Mouse (Mus musculus) forebrain, embryonic 14.5 days (tissue): Measurements from ENCODE around the gene Ugt1a5. TPM values are rescaled to one million over a fixed set of nuclear protein-coding genes. Genes with fewer than 3 reads are reported as not detected.

ENCODE experiments used
- ATAC-seq: fragments of 200-750 bp; cut with Nextera tagmentation; 2 replicates; pipeline ENCODE4 v1.8.0; 2017; ENCODE audit warnings: mild to moderate bottlenecking, moderate library complexity
- DNase-seq: peaks from one replicate; pipeline ENCODE4 v3.0.0-alpha.2; 2015; ENCODE audit warnings: low spot score
- H3K27ac ChIP-seq: fragments of 300-500 bp; sonication (generic); 2 replicates; pipeline ENCODE4 v1.5.1; 2014; ENCODE audit warnings: low read depth, mild to moderate bottlenecking, control low read depth, low read length, moderate library complexity
- H3K27me3 ChIP-seq: fragments of 300-500 bp; sonication (generic); replicated peaks from 2 replicates; pipeline ENCODE4 v1.6.1; 2014; ENCODE audit warnings: low read length, control low read depth, mixed read lengths; ENCODE audit not compliant: control insufficient read depth, insufficient read depth
- H3K36me3 ChIP-seq: fragments of 300-500 bp; sonication (generic); 2 replicates; pipeline ENCODE4 v1.6.1; 2014; ENCODE audit warnings: low read length, control low read depth; ENCODE audit not compliant: control insufficient read depth, insufficient read depth
- H3K4me1 ChIP-seq: fragments of 300-500 bp; sonication (generic); 2 replicates; pipeline ENCODE4 v1.6.1; 2014; ENCODE audit warnings: antibody characterized with exemption, low read length, control low read depth; ENCODE audit not compliant: control insufficient read depth, insufficient read depth
- H3K4me2 ChIP-seq: fragments of 300-500 bp; sonication (generic); 2 replicates; pipeline ENCODE4 v1.6.1; 2014; ENCODE audit warnings: mild to moderate bottlenecking, control low read depth, low read length
- H3K4me3 ChIP-seq: fragments of 300-500 bp; sonication (generic); 2 replicates; pipeline ENCODE4 v1.5.1; 2014; ENCODE audit warnings: low read depth, low read length, control low read depth
- H3K9ac ChIP-seq: fragments of 300-500 bp; sonication (generic); 2 replicates; pipeline ENCODE4 v1.6.1; 2014; ENCODE audit warnings: mild to moderate bottlenecking, low read length, control low read depth, moderate library complexity
- H3K9me3 ChIP-seq: fragments of 300-500 bp; sonication (generic); replicated peaks from 2 replicates; pipeline ENCODE4 v1.6.1; 2016; ENCODE audit warnings: low read length, control low read depth, mixed read lengths; ENCODE audit not compliant: control insufficient read depth
- WGBS: fragments of 180-500 bp; shearing (Covaris S2); extraction: QIAGEN DNeasy Blood & Tissue Kit; methylation state at CpG from one replicate; pipeline ENCODE4 v1.1.7; 2014; 5-methylcytosine and 5-hydroxymethylcytosine counted together
- polyA plus RNA-seq: library from polyadenylated mRNA; unstranded; fragments of >200 nt; fragmentation: Nextera tagmentation; extraction: Ambion mirVana; gene quantifications from 2 replicates; pipeline ENCODE4 v1.2.1, GENCODE M21; 2014

Gene Ugt1a5
- polyA plus RNA-seq, 1 experiment from 2014 or later, result not detected

DNA sequence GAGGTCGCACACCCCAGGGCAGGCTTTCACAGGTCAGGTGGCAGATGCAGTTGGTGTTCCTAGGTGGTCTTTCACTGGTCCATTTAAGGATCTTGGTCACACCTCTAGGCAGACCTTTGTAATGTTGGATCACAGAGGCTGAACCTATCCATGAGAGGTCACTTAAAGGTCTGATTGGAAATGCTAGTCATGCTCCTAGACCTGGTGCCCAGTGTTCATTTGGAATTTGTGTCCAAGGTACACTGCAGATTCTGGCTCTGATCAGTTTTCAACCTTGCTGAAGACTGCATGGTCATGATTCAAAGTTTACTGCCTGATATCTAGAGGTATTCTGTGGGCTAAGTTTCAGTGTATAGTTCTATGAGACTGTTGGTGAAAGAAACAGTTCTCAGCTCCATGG, 13.8 kb downstream of the Ugt1a5 start:
- H3K4me2 ChIP-seq, result no peak overlapping the region
- 95% methylated on average over 1 of the region's 1 CpGs for WGBS
- H3K9ac ChIP-seq, result no peak overlapping the region
- no peaks in the 10 kb centered on the region for H3K27me3 ChIP-seq
- H3K9me3 ChIP-seq, result peaks cover 6% of the 10 kb centered on the region; the same call in 1 of the 2 replicates
- DNase-seq, result no peak
- H3K36me3 ChIP-seq, result no peaks in the 10 kb centered on the region
- no peak overlapping the region for H3K27ac ChIP-seq
- no peak for ATAC-seq
- no peak overlapping the region for H3K4me3 ChIP-seq
- no peaks in the 10 kb centered on the region for H3K4me1 ChIP-seq

DNA sequence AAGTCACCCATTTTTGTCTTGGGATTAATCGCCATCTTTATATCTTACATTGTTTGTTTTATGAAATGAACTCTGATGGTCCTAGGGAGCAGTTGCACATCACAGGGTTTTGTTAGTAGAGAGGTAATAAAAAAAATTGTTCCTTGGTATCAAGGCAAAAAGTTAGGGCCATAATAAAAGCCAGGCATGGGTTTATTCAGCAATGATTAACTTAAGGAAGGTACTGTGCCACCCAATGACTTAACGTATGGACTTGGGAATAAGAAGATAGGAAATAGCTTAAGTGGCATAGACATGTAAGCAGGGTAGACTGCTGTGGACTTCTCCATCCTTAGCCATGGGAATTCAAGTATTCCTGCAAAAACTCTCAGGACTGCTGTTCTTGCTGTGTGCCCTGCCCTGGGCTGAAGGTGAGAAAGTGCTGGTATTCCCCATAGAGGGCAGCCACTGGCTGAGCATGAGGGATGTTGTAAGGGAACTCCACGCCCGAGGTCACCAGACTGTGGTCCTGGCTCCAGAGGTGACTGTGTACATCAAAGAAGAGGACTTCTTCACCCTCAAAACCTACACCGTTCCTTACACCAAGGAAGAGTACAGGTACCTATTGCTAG, 20.6 kb downstream of the Ugt1a5 start:
- no peaks in the 10 kb centered on the region for H3K36me3 ChIP-seq
- ATAC-seq (no peak), DNase-seq (no peak)
- no peak overlapping the region for H3K4me3 ChIP-seq
- no peaks in the 10 kb centered on the region for H3K27me3 ChIP-seq
- H3K9me3 ChIP-seq, result no peaks in the 10 kb centered on the region
- no peaks in the 10 kb centered on the region for H3K4me1 ChIP-seq
- H3K4me2 ChIP-seq, result no peak overlapping the region
- no peak overlapping the region for H3K9ac ChIP-seq
- H3K27ac ChIP-seq, result no peak overlapping the region
- WGBS, result 90% methylated on average over 5 of the region's 5 CpGs

DNA sequence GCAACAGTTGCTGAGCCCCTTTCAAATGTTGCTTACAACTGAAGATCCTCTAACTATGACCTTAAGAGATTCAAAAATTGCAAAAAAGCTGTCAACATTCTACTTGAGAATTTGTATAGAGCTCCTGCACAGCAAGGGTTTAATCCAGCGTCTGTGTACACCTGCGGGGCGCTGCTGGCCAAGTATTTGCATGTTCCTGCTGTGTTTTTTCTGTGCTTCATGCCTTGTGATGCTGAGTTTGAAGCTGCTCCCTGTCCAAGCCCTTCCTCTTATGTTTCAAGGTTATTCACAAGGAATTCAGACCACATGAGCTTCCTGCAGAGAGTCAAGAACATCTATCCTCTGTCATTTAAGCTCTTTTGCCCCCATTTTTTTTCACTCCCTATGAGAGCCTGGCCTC, 26.3 kb downstream of the Ugt1a5 start:
- ATAC-seq (no peak), DNase-seq (no peak)
- H3K4me2 ChIP-seq, result no peak overlapping the region
- no peak overlapping the region for H3K27ac ChIP-seq
- 58% methylated on average over 3 of the region's 3 CpGs for WGBS
- no peaks in the 10 kb centered on the region for H3K9me3 ChIP-seq
- H3K4me3 ChIP-seq, result no peak overlapping the region
- H3K4me1 ChIP-seq, result no peaks in the 10 kb centered on the region
- H3K9ac ChIP-seq, result no peak overlapping the region
- H3K27me3 ChIP-seq, result no peaks in the 10 kb centered on the region
- no peaks in the 10 kb centered on the region for H3K36me3 ChIP-seq

DNA sequence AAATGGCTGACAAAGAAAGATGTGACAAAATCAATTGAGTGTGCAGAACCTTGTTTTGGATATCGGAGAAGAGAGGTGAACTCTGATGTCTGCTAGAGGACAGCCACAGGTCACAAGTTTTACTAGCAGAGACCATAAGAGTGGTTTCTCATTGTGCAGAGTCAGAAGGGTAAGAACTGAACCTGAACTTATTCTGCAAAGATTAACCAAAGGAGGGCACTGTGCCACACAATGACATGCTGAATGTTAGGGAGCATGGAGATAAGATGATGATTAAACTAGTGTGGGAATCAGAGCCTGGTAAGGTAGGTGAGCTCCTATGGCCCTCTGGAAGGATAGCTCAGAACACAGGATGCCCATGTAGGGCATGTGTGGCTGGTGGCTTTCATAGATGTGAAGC, 29.9 kb downstream of the Ugt1a5 start:
- Histone ChIP-seq H3K9ac (no peak overlapping the region), H3K9me3 (no peaks in the 10 kb centered on the region), H3K27ac (no peak overlapping the region), H3K4me3 (no peak overlapping the region), H3K27me3 (no peaks in the 10 kb centered on the region), H3K4me2 (no peak overlapping the region), H3K4me1 (no peaks in the 10 kb centered on the region), H3K36me3 (no peaks in the 10 kb centered on the region)
- ATAC-seq, result no peak
- no peak for DNase-seq
- WGBS, result 83% methylated on average over 1 of the region's 1 CpGs

DNA sequence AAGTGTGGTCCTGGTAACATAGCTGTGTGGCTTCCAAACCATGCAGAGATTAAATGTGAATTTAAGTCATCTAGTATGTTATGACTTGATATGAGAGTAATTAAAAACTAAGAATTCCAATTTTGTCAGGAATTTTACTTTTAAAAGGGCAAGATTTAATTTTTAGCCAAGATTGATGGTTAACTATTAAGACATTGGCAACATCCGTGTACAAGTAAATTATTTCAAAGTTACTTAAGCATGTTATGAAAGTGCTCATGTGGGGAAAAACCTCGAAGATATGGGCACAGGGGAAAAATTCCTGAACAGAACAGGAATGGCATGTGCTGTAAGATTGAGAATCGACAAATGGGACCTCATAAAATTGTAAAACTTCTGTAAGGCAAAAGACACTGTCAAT, 31.6 kb downstream of the Ugt1a5 start:
- no peaks in the 10 kb centered on the region for H3K27me3 ChIP-seq
- DNase-seq (no peak), ATAC-seq (no peak)
- no peak overlapping the region for H3K4me3 ChIP-seq
- no peak overlapping the region for H3K9ac ChIP-seq
- no peak overlapping the region for H3K27ac ChIP-seq
- no peaks in the 10 kb centered on the region for H3K36me3 ChIP-seq
- H3K4me2 ChIP-seq, result no peak overlapping the region
- no peaks in the 10 kb centered on the region for H3K9me3 ChIP-seq
- H3K4me1 ChIP-seq, result no peaks in the 10 kb centered on the region
- 80% methylated on average over 3 of the region's 3 CpGs for WGBS

DNA sequence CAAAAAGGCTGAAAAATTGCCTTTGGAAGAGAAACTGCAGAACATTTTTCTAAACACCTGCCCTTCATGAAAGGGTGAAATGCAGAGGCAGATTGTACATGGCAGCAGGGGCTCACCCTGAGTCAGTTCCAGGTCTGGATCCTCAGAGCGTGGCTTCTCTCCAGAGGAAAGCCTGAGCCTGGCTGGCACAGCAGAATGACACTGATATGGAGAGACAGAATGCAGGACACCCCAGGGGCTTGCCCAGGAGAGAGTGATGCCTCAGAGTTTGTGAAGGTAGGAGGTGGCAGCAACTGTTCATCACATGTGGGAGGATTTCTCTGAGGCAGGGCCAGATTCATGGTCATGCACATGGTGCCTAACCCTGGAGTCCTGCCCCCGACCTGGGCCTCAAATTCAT, 34.2 kb downstream of the Ugt1a5 start:
- H3K4me2 ChIP-seq, result no peak overlapping the region
- no peak for ATAC-seq
- WGBS, result 86% methylated on average over 2 of the region's 2 CpGs

DNA sequence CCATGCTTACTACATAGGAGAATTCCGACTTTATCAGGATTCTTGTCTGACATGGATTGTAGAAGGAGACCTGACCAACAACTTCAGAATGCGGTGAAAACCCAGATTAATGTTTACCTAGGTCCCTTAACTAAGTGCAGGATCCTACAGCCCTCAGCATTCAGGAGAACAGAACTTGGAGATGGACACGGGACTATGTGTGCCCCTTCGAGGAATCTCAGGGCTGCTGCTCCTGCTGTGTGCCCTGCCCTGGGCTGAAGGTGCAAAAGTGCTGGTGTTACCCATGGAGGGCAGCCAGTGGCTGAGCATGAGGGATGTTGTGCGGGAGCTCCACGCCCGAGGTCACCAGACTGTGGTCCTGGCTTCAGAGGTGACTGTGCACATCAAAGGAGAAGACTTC, 34.6 kb downstream of the Ugt1a5 start, which contains the start of gene Ugt1a2:
Gene Ugt1a2 (plus strand): TSS at position 146 of the 400 bp plus-strand sequence.
- Histone ChIP-seq H3K36me3 (no peaks in the 10 kb centered on the region), H3K4me3 (no peak within 1 kb of the TSS), H3K9ac (no peak within 1 kb of the TSS), H3K27me3 (no peaks in the 10 kb centered on the region), H3K4me1 (no peaks in the 10 kb centered on the region), H3K4me2 (no peak within 1 kb of the TSS), H3K27ac (no peak within 1 kb of the TSS), H3K9me3 (peaks cover 7% of the 10 kb centered on the region; the same call in 1 of the 2 replicates)
- 85% methylated on average over 7 of the region's 7 CpGs for WGBS
- DNase-seq (no peak), ATAC-seq (no peak)

More for the DNA sequence above, 34.2 kb downstream of the Ugt1a5 start:
- no peak overlapping the region for H3K27ac ChIP-seq
- H3K9ac ChIP-seq, result no peak overlapping the region
- no peaks in the 10 kb centered on the region for H3K36me3 ChIP-seq
- no peaks in the 10 kb centered on the region for H3K27me3 ChIP-seq
- H3K4me3 ChIP-seq, result no peak overlapping the region
- no peak for DNase-seq
- no peaks in the 10 kb centered on the region for H3K4me1 ChIP-seq
- H3K9me3 ChIP-seq, result peaks cover 7% of the 10 kb centered on the region; the same call in 1 of the 2 replicates

DNA sequence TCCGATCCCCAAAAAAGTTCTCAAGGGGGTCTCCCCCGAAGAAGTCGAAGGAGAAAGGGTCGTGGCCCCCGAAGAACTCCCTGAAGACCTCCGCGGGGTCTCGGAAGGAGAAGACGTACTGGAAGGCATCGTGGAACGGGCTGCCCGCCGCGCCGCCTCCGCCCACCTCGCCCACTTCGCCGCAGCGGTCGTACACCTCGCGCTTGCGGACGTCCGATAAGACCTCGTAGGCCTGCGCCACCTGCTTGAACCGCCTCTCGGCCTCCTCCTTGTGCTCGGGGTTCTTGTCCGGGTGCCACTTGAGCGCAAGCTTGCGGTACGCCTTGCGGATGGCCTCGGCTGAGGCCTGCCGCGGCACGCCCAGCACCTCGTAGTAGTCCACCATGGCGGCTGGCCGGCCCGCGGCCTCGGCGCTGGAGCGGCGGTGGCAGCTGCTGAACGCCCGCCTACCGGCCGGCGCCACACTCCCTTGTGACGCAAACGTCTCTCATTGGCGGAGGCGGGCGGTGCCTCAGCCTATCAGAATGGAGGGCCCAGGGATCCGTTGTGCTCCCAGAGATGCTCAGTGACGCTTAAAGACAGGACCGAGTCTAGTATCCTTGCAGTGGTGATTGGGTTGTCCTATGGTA, 39.6 kb downstream of the Ugt1a5 start, which contains the start of gene Dnajb3:
Gene Dnajb3 (minus strand): TSS at position 489 of the 629 bp plus-strand sequence.
- ATAC-seq (peak; percentile 100), DNase-seq (peak; percentile 95)
- Histone ChIP-seq H3K4me3 (peak within 1 kb of the TSS; percentile 35), H3K4me1 (no peaks in the 10 kb centered on the region), H3K27me3 (no peaks in the 10 kb centered on the region), H3K9ac (peak within 1 kb of the TSS; percentile 70), H3K4me2 (peak within 1 kb of the TSS; percentile 59), H3K27ac (peak within 1 kb of the TSS; percentile 10; the same call in 1 of the 2 replicates), H3K36me3 (no peaks in the 10 kb centered on the region), H3K9me3 (peaks cover 9% of the 10 kb centered on the region; the same call in 1 of the 2 replicates)
- WGBS, result 7% methylated on average over 62 of the region's 62 CpGs

DNA sequence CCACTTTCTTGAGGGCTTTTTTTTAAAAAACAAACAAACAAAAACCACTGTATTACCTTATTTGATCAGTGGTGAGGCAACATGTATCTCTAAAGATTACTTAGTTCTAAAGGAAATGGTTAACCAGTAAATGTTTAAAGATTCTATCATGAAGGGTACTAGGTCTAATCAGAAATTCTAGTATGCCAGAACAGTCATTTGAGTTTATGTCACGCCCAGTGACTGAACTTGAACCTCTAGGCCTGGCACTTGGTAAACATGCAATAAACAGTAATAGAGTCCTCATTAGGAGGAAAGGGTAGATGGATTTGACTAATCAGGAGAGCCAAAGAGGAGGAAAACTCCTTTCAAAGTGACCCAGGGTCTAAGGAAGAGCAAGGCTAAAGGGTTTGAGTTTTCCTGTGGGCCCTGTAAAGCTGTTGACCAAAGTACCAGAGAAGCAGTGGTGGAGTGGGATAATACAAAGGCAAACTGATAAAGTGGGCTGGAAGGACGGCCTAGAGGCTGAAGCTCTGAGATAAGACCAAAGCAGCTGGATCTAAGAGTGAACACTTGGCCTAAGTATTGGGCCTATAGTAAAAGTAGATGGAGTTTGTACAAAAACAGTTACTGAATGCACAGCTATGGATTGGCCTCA, 41.1 kb downstream of the Ugt1a5 start:
- Histone ChIP-seq H3K9me3 (peaks cover 16% of the 10 kb centered on the region), H3K4me2 (no peak overlapping the region)
- 89% methylated on average over 2 of the region's 2 CpGs for WGBS

More for the DNA sequence above, 41.1 kb downstream of the Ugt1a5 start:
- H3K9ac ChIP-seq, result no peak overlapping the region
- no peak overlapping the region for H3K4me3 ChIP-seq
- no peaks in the 10 kb centered on the region for H3K4me1 ChIP-seq
- no peak overlapping the region for H3K27ac ChIP-seq
- H3K27me3 ChIP-seq, result no peaks in the 10 kb centered on the region
- no peaks in the 10 kb centered on the region for H3K36me3 ChIP-seq
- no peak for DNase-seq
- no peak for ATAC-seq
